Mouse (Mus musculus): ENCODE data around the gene Fam186b. TPM values are rescaled to one million over a fixed set of nuclear protein-coding genes. Genes with fewer than 3 reads are reported as not detected.

Fam186b gene
- polyA plus RNA-seq, 1 experiment from 2014 or later: 0.04 TPM

- no peak overlapping the region for H3K27ac ChIP-seq (ENCODE audit: low read length)
- peaks cover 70% of the 10 kb centered on the region for H3K4me1 ChIP-seq (ENCODE audit: control insufficient read depth, low read depth, low read length)
Observed at GRCm38 (mm10) chr15:99335801-99336320, 40.2 kb upstream of the Fam186b start.

GRCm38 (mm10) chr15:99334500-99334899 lies 38.8 kb upstream of the Fam186b start:
- H3K4me2 ChIP-seq (ENCODE audit: low read depth, low read length): no peak overlapping the region
- no peak for ATAC-seq (ENCODE audit: low read depth)
- no peaks in the 10 kb centered on the region for H3K27me3 ChIP-seq (ENCODE audit: control insufficient read depth, insufficient read depth, low read depth, low read length)
- no peak overlapping the region for H3K27ac ChIP-seq (ENCODE audit: low read length)
- WGBS (ENCODE audit: insufficient replicate concordance): 57% methylated on average over 6 of the region's 6 CpGs
- H3K9ac ChIP-seq (ENCODE audit: low read depth, low read length): no peak overlapping the region
- H3K4me3 ChIP-seq (ENCODE audit: low read depth, low read length): no peak overlapping the region
- no peaks in the 10 kb centered on the region for H3K9me3 ChIP-seq (replicated peaks; ENCODE audit: control insufficient read depth, low read length)
- H3K4me1 ChIP-seq (ENCODE audit: control insufficient read depth, low read depth, low read length): peaks cover 64% of the 10 kb centered on the region
- H3K36me3 ChIP-seq (ENCODE audit: control insufficient read depth, insufficient read depth): no peaks in the 10 kb centered on the region

More at GRCm38 (mm10) chr15:99335801-99336320, 40.2 kb upstream of the Fam186b start:
- no peak overlapping the region for H3K4me3 ChIP-seq (ENCODE audit: low read depth, low read length)
- H3K36me3 ChIP-seq (ENCODE audit: control insufficient read depth, insufficient read depth): no peaks in the 10 kb centered on the region
- H3K4me2 ChIP-seq (ENCODE audit: low read depth, low read length): no peak overlapping the region
- 46% methylated on average over 8 of the region's 8 CpGs for WGBS (ENCODE audit: insufficient replicate concordance)
- H3K27me3 ChIP-seq (ENCODE audit: control insufficient read depth, insufficient read depth, low read depth, low read length): no peaks in the 10 kb centered on the region
- ATAC-seq (ENCODE audit: low read depth): no peak
- no peaks in the 10 kb centered on the region for H3K9me3 ChIP-seq (replicated peaks; ENCODE audit: control insufficient read depth, low read length)
- no peak overlapping the region for H3K9ac ChIP-seq (ENCODE audit: low read depth, low read length)

GRCm38 (mm10) chr15:99333676-99334065 lies 38.0 kb upstream of the Fam186b start:
- no peaks in the 10 kb centered on the region for H3K9me3 ChIP-seq (replicated peaks; ENCODE audit: control insufficient read depth, low read length)
- no peak overlapping the region for H3K4me2 ChIP-seq (ENCODE audit: low read depth, low read length)
- H3K27me3 ChIP-seq (ENCODE audit: control insufficient read depth, insufficient read depth, low read depth, low read length): no peaks in the 10 kb centered on the region
- H3K36me3 ChIP-seq (ENCODE audit: control insufficient read depth, insufficient read depth): no peaks in the 10 kb centered on the region
- WGBS (ENCODE audit: insufficient replicate concordance): 75% methylated on average over 3 of the region's 3 CpGs
- H3K4me3 ChIP-seq (ENCODE audit: low read depth, low read length): no peak overlapping the region
- no peak overlapping the region; the same call in 1 of the 2 replicates for H3K9ac ChIP-seq (ENCODE audit: low read depth, low read length)
- H3K4me1 ChIP-seq (ENCODE audit: control insufficient read depth, low read depth, low read length): peaks cover 60% of the 10 kb centered on the region
- H3K27ac ChIP-seq (ENCODE audit: low read length): peak overlapping the region; percentile 82
- ATAC-seq (ENCODE audit: low read depth): no peak

- no peaks in the 10 kb centered on the region for H3K36me3 ChIP-seq (ENCODE audit: control insufficient read depth, insufficient read depth)
- no peak overlapping the region for H3K4me3 ChIP-seq (ENCODE audit: low read depth, low read length)
- no peak overlapping the region; the same call in 1 of the 2 replicates for H3K9ac ChIP-seq (ENCODE audit: low read depth, low read length)
- WGBS (ENCODE audit: insufficient replicate concordance): 11% methylated on average over 9 of the region's 9 CpGs
- H3K27me3 ChIP-seq (ENCODE audit: control insufficient read depth, insufficient read depth, low read depth, low read length): no peaks in the 10 kb centered on the region
- H3K27ac ChIP-seq (ENCODE audit: low read length): peak overlapping the region; percentile 82
- no peaks in the 10 kb centered on the region for H3K9me3 ChIP-seq (replicated peaks; ENCODE audit: control insufficient read depth, low read length)
- H3K4me2 ChIP-seq (ENCODE audit: low read depth, low read length): peak overlapping the region; percentile 19; the same call in 1 of the 2 replicates
- ATAC-seq (ENCODE audit: low read depth): peak; percentile 74
- peaks cover 60% of the 10 kb centered on the region for H3K4me1 ChIP-seq (ENCODE audit: control insufficient read depth, low read depth, low read length)
Observed at GRCm38 (mm10) chr15:99332921-99333675, 37.4 kb upstream of the Fam186b start.

GRCm38 (mm10) chr15:99332111-99332510 lies 36.4 kb upstream of the Fam186b start:
- H3K36me3 ChIP-seq (ENCODE audit: control insufficient read depth, insufficient read depth): no peaks in the 10 kb centered on the region
- no peaks in the 10 kb centered on the region for H3K27me3 ChIP-seq (ENCODE audit: control insufficient read depth, insufficient read depth, low read depth, low read length)
- H3K9me3 ChIP-seq (replicated peaks; ENCODE audit: control insufficient read depth, low read length): no peaks in the 10 kb centered on the region
- no peak overlapping the region for H3K4me2 ChIP-seq (ENCODE audit: low read depth, low read length)
- peak overlapping the region; percentile 82 for H3K27ac ChIP-seq (ENCODE audit: low read length)
- no peak for ATAC-seq (ENCODE audit: low read depth)
- peaks cover 60% of the 10 kb centered on the region for H3K4me1 ChIP-seq (ENCODE audit: control insufficient read depth, low read depth, low read length)
- no peak overlapping the region for H3K9ac ChIP-seq (ENCODE audit: low read depth, low read length)
- H3K4me3 ChIP-seq (ENCODE audit: low read depth, low read length): no peak overlapping the region

- H3K4me1 ChIP-seq (ENCODE audit: control insufficient read depth, low read depth, low read length): peaks cover 56% of the 10 kb centered on the region
- 83% methylated on average over 5 of the region's 5 CpGs for WGBS (ENCODE audit: insufficient replicate concordance)
Observed at GRCm38 (mm10) chr15:99331341-99331740, 35.7 kb upstream of the Fam186b start.

GRCm38 (mm10) chr15:99330324-99330723 lies 34.6 kb upstream of the Fam186b start:
- WGBS (ENCODE audit: insufficient replicate concordance): 52% methylated on average over 2 of the region's 2 CpGs
- Histone ChIP-seq H3K36me3 (ENCODE audit: control insufficient read depth, insufficient read depth) (no peaks in the 10 kb centered on the region), H3K27ac (ENCODE audit: low read length) (no peak overlapping the region), H3K9ac (ENCODE audit: low read depth, low read length) (no peak overlapping the region), H3K4me2 (ENCODE audit: low read depth, low read length) (no peak overlapping the region), H3K4me1 (ENCODE audit: control insufficient read depth, low read depth, low read length) (peaks cover 45% of the 10 kb centered on the region), H3K4me3 (ENCODE audit: low read depth, low read length) (no peak overlapping the region), H3K27me3 (ENCODE audit: control insufficient read depth, insufficient read depth, low read depth, low read length) (no peaks in the 10 kb centered on the region), H3K9me3 (replicated peaks; ENCODE audit: control insufficient read depth, low read length) (no peaks in the 10 kb centered on the region)
- no peak for ATAC-seq (ENCODE audit: low read depth)

More at GRCm38 (mm10) chr15:99331341-99331740, 35.7 kb upstream of the Fam186b start:
- no peak overlapping the region for H3K9ac ChIP-seq (ENCODE audit: low read depth, low read length)
- no peak overlapping the region for H3K4me3 ChIP-seq (ENCODE audit: low read depth, low read length)
- H3K27me3 ChIP-seq (ENCODE audit: control insufficient read depth, insufficient read depth, low read depth, low read length): no peaks in the 10 kb centered on the region
- H3K36me3 ChIP-seq (ENCODE audit: control insufficient read depth, insufficient read depth): no peaks in the 10 kb centered on the region
- no peak for ATAC-seq (ENCODE audit: low read depth)
- H3K9me3 ChIP-seq (replicated peaks; ENCODE audit: control insufficient read depth, low read length): no peaks in the 10 kb centered on the region
- no peak overlapping the region for H3K4me2 ChIP-seq (ENCODE audit: low read depth, low read length)
- no peak overlapping the region for H3K27ac ChIP-seq (ENCODE audit: low read length)

- peaks cover 3% of the 10 kb centered on the region for H3K36me3 ChIP-seq (ENCODE audit: control insufficient read depth, insufficient read depth)
- H3K27ac ChIP-seq (ENCODE audit: low read length): no peak overlapping the region
- peaks cover 25% of the 10 kb centered on the region for H3K4me1 ChIP-seq (ENCODE audit: control insufficient read depth, low read depth, low read length)
- no peak overlapping the region for H3K4me3 ChIP-seq (ENCODE audit: low read depth, low read length)
- H3K27me3 ChIP-seq (ENCODE audit: control insufficient read depth, insufficient read depth, low read depth, low read length): no peaks in the 10 kb centered on the region
- no peak overlapping the region for H3K4me2 ChIP-seq (ENCODE audit: low read depth, low read length)
- no peak overlapping the region for H3K9ac ChIP-seq (ENCODE audit: low read depth, low read length)
- WGBS (ENCODE audit: insufficient replicate concordance): 67% methylated on average over 5 of the region's 5 CpGs
- ATAC-seq (ENCODE audit: low read depth): no peak
- H3K9me3 ChIP-seq (replicated peaks; ENCODE audit: control insufficient read depth, low read length): no peaks in the 10 kb centered on the region
Observed at GRCm38 (mm10) chr15:99328011-99328410, 32.3 kb upstream of the Fam186b start.

- Histone ChIP-seq H3K36me3 (ENCODE audit: control insufficient read depth, insufficient read depth) (peaks cover 5% of the 10 kb centered on the region), H3K4me1 (ENCODE audit: control insufficient read depth, low read depth, low read length) (peaks cover 14% of the 10 kb centered on the region), H3K27me3 (ENCODE audit: control insufficient read depth, insufficient read depth, low read depth, low read length) (no peaks in the 10 kb centered on the region), H3K27ac (ENCODE audit: low read length) (no peak overlapping the region), H3K9me3 (replicated peaks; ENCODE audit: control insufficient read depth, low read length) (no peaks in the 10 kb centered on the region), H3K9ac (ENCODE audit: low read depth, low read length) (no peak overlapping the region), H3K4me3 (ENCODE audit: low read depth, low read length) (no peak overlapping the region), H3K4me2 (ENCODE audit: low read depth, low read length) (no peak overlapping the region)
- 58% methylated on average over 1 of the region's 1 CpGs for WGBS (ENCODE audit: insufficient replicate concordance)
- ATAC-seq (ENCODE audit: low read depth): no peak
Observed at GRCm38 (mm10) chr15:99326959-99327358, 31.3 kb upstream of the Fam186b start.

All from liver, embryonic 16.5 days (tissue).